Mouse (Mus musculus) adrenal gland, postnatal 10 days (tissue): ENCODE measurements around the gene 2310057M21Rik. TPM values are rescaled to one million over a fixed set of nuclear protein-coding genes. Genes with fewer than 3 reads are reported as not detected.
A peak's percentile ranks its signal among the peaks of the same experiment; 100 is the strongest.

Source experiments
- DNase-seq: peaks from one replicate; pipeline ENCODE4 v3.0.0; 2021; ENCODE audit warnings: mixed read lengths
- total RNA-seq, 2 experiments: library from RNA; stranded (reverse); gene quantifications; 2 replicates each; pipeline ENCODE4 v1.2.3; 2021

Gene 2310057M21Rik
- total RNA-seq, 2 experiments from 2014 or later: 15.0 to 15.8 TPM

- peak; percentile 37 for DNase-seq
Measured at GRCm38 (mm10) chr7:131322192-131322591, 40.4 kb downstream of the 2310057M21Rik start, which contains the start of gene Cuzd1. TSS of gene Cuzd1 (minus strand) at chr7:131322292.

- no peak for DNase-seq
Measured at GRCm38 (mm10) chr7:131318340-131318739, 44.2 kb downstream of the 2310057M21Rik start.

GRCm38 (mm10) chr7:131317587-131317986, 45.0 kb downstream of the 2310057M21Rik start:
- no peak for DNase-seq

- DNase-seq: no peak
Measured at GRCm38 (mm10) chr7:131314493-131314892, 48.1 kb downstream of the 2310057M21Rik start.

GRCm38 (mm10) chr7:131306733-131307132, 55.8 kb downstream of the 2310057M21Rik start:
- DNase-seq: no peak

GRCm38 (mm10) chr7:131303340-131303739, 59.2 kb downstream of the 2310057M21Rik start:
- no peak for DNase-seq

- DNase-seq: no peak
Measured at GRCm38 (mm10) chr7:131297151-131297550, 65.4 kb downstream of the 2310057M21Rik start.

Other genes starting within 250 kb of the 2310057M21Rik start
- gene 4933402N03Rik, start 216.4 kb downstream of the 2310057M21Rik start, total RNA-seq: not detected
- not detected for gene 5430419D17Rik, start 188.4 kb downstream of the 2310057M21Rik start, total RNA-seq
- gene Cuzd1, start 40.5 kb downstream of the 2310057M21Rik start, total RNA-seq: not detected
- not detected for gene Fam24b, start 33.2 kb downstream of the 2310057M21Rik start, total RNA-seq
- not detected for gene Fam24a, start 28.9 kb downstream of the 2310057M21Rik start, total RNA-seq
- gene Pstk, start 8.4 kb upstream of the 2310057M21Rik start, total RNA-seq: 10 to 100 TPM; 30.7 to 47.4 TPM
- 10 to 100 TPM; 31.0 to 32.0 TPM for gene Ikzf5, start 47.8 kb upstream of the 2310057M21Rik start, total RNA-seq
- gene Acadsb, start 47.8 kb upstream of the 2310057M21Rik start, total RNA-seq: 100 to 1,000 TPM; 190 to 214 TPM
- gene Hmx3, start 180.1 kb upstream of the 2310057M21Rik start, total RNA-seq: not detected
- gene Hmx2, start 186.0 kb upstream of the 2310057M21Rik start, total RNA-seq: not detected
- 10 to 100 TPM; 58.6 to 68.0 TPM for gene Bub3, start 197.5 kb upstream of the 2310057M21Rik start, total RNA-seq